20 mouse cellular contexts compared by ENCODE assay signal in the genomic region with DNA sequence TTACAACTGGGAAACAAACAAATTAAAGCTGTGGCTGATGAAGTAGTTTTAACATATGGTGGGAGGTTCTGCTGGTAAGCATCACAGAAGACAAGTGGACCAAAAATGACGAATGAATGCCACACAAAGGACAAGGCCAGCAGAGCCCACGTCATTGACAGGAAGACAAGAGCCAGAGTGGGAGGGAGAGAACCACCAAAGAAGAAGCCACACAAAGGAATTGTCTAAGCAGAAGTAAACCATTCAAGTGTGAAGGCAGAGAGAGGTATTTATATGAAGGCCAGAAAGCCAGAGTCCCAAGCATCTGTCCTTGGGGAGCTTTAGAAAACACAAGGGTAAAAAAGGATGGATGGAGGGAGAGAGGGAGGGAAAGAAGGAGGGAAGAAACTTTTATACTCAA.
DNase-seq lines count a peak whose midpoint lies in the region; ATAC-seq lines count a peak whose summit lies in the region.
"Had no signal": no experiment of that assay in that cellular context is flagged by ENCODE, and none has a peak within 500 bp of the region (broad histone marks: within the 10 kb centered on the region; RNA-seq: fewer than 3 reads in every experiment).

No protein-coding gene starts in this region.

- no peak overlapping the region for H3K4me2 ChIP-seq in forebrain, embryonic 12.5 days
- no peak overlapping the region for H3K4me2 ChIP-seq in forebrain, embryonic 16.5 days (ENCODE audit: low read length)
- H3K4me2 ChIP-seq in midbrain, embryonic 11.5 days = no peak overlapping the region
- no peak overlapping the region for H3K4me2 ChIP-seq in midbrain, embryonic 16.5 days (ENCODE audit: low read length)
- H3K4me2 ChIP-seq: embryonic facial prominence, embryonic 13.5 days; liver, embryonic 13.5 days had no signal

- no peak overlapping the region for H3K27ac ChIP-seq in forebrain, embryonic 12.5 days
- no peak overlapping the region for H3K27ac ChIP-seq in forebrain, embryonic 16.5 days (ENCODE audit: low read length)
- no peak overlapping the region; the same call in 1 of the 2 replicates for H3K27ac ChIP-seq in midbrain, embryonic 11.5 days (ENCODE audit: low read depth, low read length)
- no peak overlapping the region for H3K27ac ChIP-seq in midbrain, embryonic 16.5 days (ENCODE audit: low read length)
- H3K27ac ChIP-seq: embryonic facial prominence, embryonic 13.5 days; heart, adult 2 months; left cerebral cortex, adult 2 months; liver, embryonic 13.5 days; stomach, postnatal 0 days had no signal

- H3K4me3 ChIP-seq in forebrain, embryonic 12.5 days (replicated peaks) = no peak overlapping the region
- no peak overlapping the region for H3K4me3 ChIP-seq in forebrain, embryonic 16.5 days (replicated peaks; ENCODE audit: low read length)
- H3K4me3 ChIP-seq in midbrain, embryonic 11.5 days (ENCODE audit: low read depth, low read length) = no peak overlapping the region
- H3K4me3 ChIP-seq in midbrain, embryonic 16.5 days (ENCODE audit: low read depth, low read length) = no peak overlapping the region
- H3K4me3 ChIP-seq: embryonic facial prominence, embryonic 13.5 days; erythroblast, embryonic 14.5 days; heart, adult 2 months; left cerebral cortex, adult 2 months; liver, embryonic 13.5 days had no signal

- peaks cover 5% of the 10 kb centered on the region; the same call in 1 of the 2 replicates for H3K4me1 ChIP-seq in forebrain, embryonic 12.5 days
- peaks cover 3% of the 10 kb centered on the region; the same call in 1 of the 2 replicates for H3K4me1 ChIP-seq in forebrain, embryonic 16.5 days (replicated peaks; ENCODE audit: control insufficient read depth, insufficient read depth, low read length)
- H3K4me1 ChIP-seq in midbrain, embryonic 11.5 days (ENCODE audit: control insufficient read depth, insufficient read depth, low read length) = no peaks in the 10 kb centered on the region
- H3K4me1 ChIP-seq in midbrain, embryonic 16.5 days (ENCODE audit: control insufficient read depth, insufficient read depth, low read length) = no peaks in the 10 kb centered on the region
- H3K4me1 ChIP-seq: embryonic facial prominence, embryonic 13.5 days; liver, embryonic 13.5 days had no signal

- no peak overlapping the region for H3K9ac ChIP-seq in forebrain, embryonic 12.5 days
- no peak overlapping the region for H3K9ac ChIP-seq in forebrain, embryonic 16.5 days (replicated peaks; ENCODE audit: low read depth, low read length)
- no peak overlapping the region for H3K9ac ChIP-seq in midbrain, embryonic 11.5 days (ENCODE audit: low read length)
- H3K9ac ChIP-seq in midbrain, embryonic 16.5 days (ENCODE audit: low read depth, low read length) = no peak overlapping the region
- H3K9ac ChIP-seq: embryonic facial prominence, embryonic 13.5 days; liver, embryonic 13.5 days had no signal

- 5% methylated on average over 2 of the region's 2 CpGs for WGBS in forebrain, embryonic 12.5 days
- WGBS in forebrain, embryonic 16.5 days = 2% methylated on average over 2 of the region's 2 CpGs
- WGBS in midbrain, embryonic 11.5 days = 15% methylated on average over 2 of the region's 2 CpGs
- WGBS in midbrain, embryonic 16.5 days = 13% methylated on average over 2 of the region's 2 CpGs

- H3K27me3 ChIP-seq in forebrain, embryonic 12.5 days = no peaks in the 10 kb centered on the region
- H3K27me3 ChIP-seq in forebrain, embryonic 16.5 days (replicated peaks; ENCODE audit: control insufficient read depth, insufficient read depth, low read length) = no peaks in the 10 kb centered on the region
- no peaks in the 10 kb centered on the region for H3K27me3 ChIP-seq in midbrain, embryonic 11.5 days (ENCODE audit: control insufficient read depth, insufficient read depth, low read length)
- no peaks in the 10 kb centered on the region for H3K27me3 ChIP-seq in midbrain, embryonic 16.5 days (ENCODE audit: control insufficient read depth, insufficient read depth, low read depth, low read length)
- H3K27me3 ChIP-seq: embryonic facial prominence, embryonic 13.5 days; liver, embryonic 13.5 days had no signal

- no peak for DNase-seq in midbrain, embryonic 11.5 days (ENCODE audit: low spot score, missing footprints)
- DNase-seq in embryo, embryonic 11.5 days (ENCODE audit: low read depth, low spot score) = peak; percentile 9
- DNase-seq in retina, embryonic 14.5 days (ENCODE audit: low spot score) = peak; percentile 53
- no peak for DNase-seq in kidney, adult 8-10 months
- DNase-seq in thymus, postnatal 0 days (ENCODE audit: low spot score) = no peak
- DNase-seq: adrenal gland, postnatal 25 days; cerebellum, adult 9-10 months; gastrocnemius, postnatal 36 days; heart, adult 2 months; kidney, adult 11 months; liver, embryonic 13.5 days; lung, adult 2 months; lung, postnatal 14 days had no signal

- peak; percentile 14; the same call in 1 of the 2 replicates for ATAC-seq in forebrain, embryonic 12.5 days (ENCODE audit: low FRiP score)
- ATAC-seq in forebrain, embryonic 16.5 days = no peak
- ATAC-seq in midbrain, embryonic 11.5 days (ENCODE audit: low FRiP score) = peak; percentile 71
- no peak for ATAC-seq in midbrain, embryonic 16.5 days

- no peaks in the 10 kb centered on the region for H3K36me3 ChIP-seq in forebrain, embryonic 12.5 days (replicated peaks)
- no peaks in the 10 kb centered on the region for H3K36me3 ChIP-seq in forebrain, embryonic 16.5 days (ENCODE audit: control insufficient read depth, insufficient read depth)
- H3K36me3 ChIP-seq in midbrain, embryonic 11.5 days (ENCODE audit: control insufficient read depth, insufficient read depth, low read length) = no peaks in the 10 kb centered on the region
- H3K36me3 ChIP-seq in midbrain, embryonic 16.5 days (ENCODE audit: control insufficient read depth, insufficient read depth, low read length) = no peaks in the 10 kb centered on the region
- H3K36me3 ChIP-seq: embryonic facial prominence, embryonic 13.5 days; liver, embryonic 13.5 days had no signal

- no peaks in the 10 kb centered on the region for H3K9me3 ChIP-seq in forebrain, embryonic 12.5 days
- H3K9me3 ChIP-seq in forebrain, embryonic 16.5 days (ENCODE audit: control insufficient read depth, low read length) = no peaks in the 10 kb centered on the region
- H3K9me3 ChIP-seq in midbrain, embryonic 11.5 days (ENCODE audit: control insufficient read depth, low read length) = no peaks in the 10 kb centered on the region
- no peaks in the 10 kb centered on the region for H3K9me3 ChIP-seq in midbrain, embryonic 16.5 days (replicated peaks; ENCODE audit: control insufficient read depth, low read length, poor library complexity, severe bottlenecking)
- H3K9me3 ChIP-seq: embryonic facial prominence, embryonic 13.5 days; liver, embryonic 13.5 days had no signal

Comparison
In these comparisons a context has a peak if more than half of its experiments do, and no peak if none do; other contexts are left out.
1. ATAC-seq: peak in forebrain, embryonic 12.5 days (single experiment) and midbrain, embryonic 11.5 days (single experiment); none in forebrain, embryonic 16.5 days (single experiment) and midbrain, embryonic 16.5 days (single experiment).
2. DNase-seq: peak in embryo, embryonic 11.5 days (single experiment) and retina, embryonic 14.5 days (single experiment); none in midbrain, embryonic 11.5 days (single experiment), kidney, adult 8-10 months (0 of 2) and thymus, postnatal 0 days (single experiment).